Mouse (Mus musculus) hindbrain, embryonic 12.5 days (tissue): ENCODE results near the gene Herc1. TPM values are rescaled to one million over a fixed set of nuclear protein-coding genes. Genes with fewer than 3 reads are reported as not detected.
"Not testable (repeated sequence)": the region's sequence is repeated elsewhere in the genome, so short reads cannot be mapped to it uniquely, and the experiment has no call there.

ENCODE experiments used
- ATAC-seq: fragments of 200-750 bp; cut with Nextera tagmentation; 2 replicates; pipeline ENCODE4 v1.8.0; 2017; ENCODE audit warnings: moderate TSS enrichment; ENCODE audit not compliant: low FRiP score
- H3K27ac ChIP-seq: fragments of 300-500 bp; sonication (generic); 2 replicates; pipeline ENCODE4 v1.5.1; 2016; ENCODE audit warnings: mild to moderate bottlenecking
- H3K27me3 ChIP-seq: fragments of 300-500 bp; sonication (generic); 2 replicates; pipeline ENCODE4 v1.6.1; 2016; ENCODE audit warnings: mild to moderate bottlenecking
- H3K36me3 ChIP-seq: fragments of 300-500 bp; sonication (generic); 2 replicates; pipeline ENCODE4 v1.6.1; 2016; ENCODE audit warnings: mild to moderate bottlenecking
- H3K4me1 ChIP-seq: fragments of 300-500 bp; sonication (generic); 2 replicates; pipeline ENCODE4 v1.6.1; 2016
- H3K4me2 ChIP-seq: fragments of 300-500 bp; sonication (generic); replicated peaks from 2 replicates; pipeline ENCODE4 v1.6.1; 2016; ENCODE audit warnings: mild to moderate bottlenecking
- H3K4me3 ChIP-seq: fragments of 300-500 bp; sonication (generic); 2 replicates; pipeline ENCODE4 v1.5.1; 2016; ENCODE audit warnings: mild to moderate bottlenecking
- H3K9ac ChIP-seq: fragments of 300-500 bp; sonication (generic); 2 replicates; pipeline ENCODE4 v1.6.1; 2016; ENCODE audit warnings: mild to moderate bottlenecking, moderate library complexity
- H3K9me3 ChIP-seq: fragments of 300-500 bp; sonication (generic); replicated peaks from 2 replicates; pipeline ENCODE4 v1.6.1; 2016; ENCODE audit warnings: mild to moderate bottlenecking
- WGBS: fragments of 180-500 bp; shearing (Covaris S2); methylation state at CpG from one replicate; pipeline ENCODE4 v1.1.7; 2016; 5-methylcytosine and 5-hydroxymethylcytosine counted together
- polyA plus RNA-seq: library from polyadenylated mRNA; unstranded; fragments of >200 nt; fragmentation: Nextera tagmentation; extraction: Ambion mirVana; gene quantifications from 2 replicates; pipeline ENCODE4 v1.2.1, GENCODE M21; 2016

Herc1 gene
- polyA plus RNA-seq, 1 experiment from 2014 or later: 48.6 TPM

DNA sequence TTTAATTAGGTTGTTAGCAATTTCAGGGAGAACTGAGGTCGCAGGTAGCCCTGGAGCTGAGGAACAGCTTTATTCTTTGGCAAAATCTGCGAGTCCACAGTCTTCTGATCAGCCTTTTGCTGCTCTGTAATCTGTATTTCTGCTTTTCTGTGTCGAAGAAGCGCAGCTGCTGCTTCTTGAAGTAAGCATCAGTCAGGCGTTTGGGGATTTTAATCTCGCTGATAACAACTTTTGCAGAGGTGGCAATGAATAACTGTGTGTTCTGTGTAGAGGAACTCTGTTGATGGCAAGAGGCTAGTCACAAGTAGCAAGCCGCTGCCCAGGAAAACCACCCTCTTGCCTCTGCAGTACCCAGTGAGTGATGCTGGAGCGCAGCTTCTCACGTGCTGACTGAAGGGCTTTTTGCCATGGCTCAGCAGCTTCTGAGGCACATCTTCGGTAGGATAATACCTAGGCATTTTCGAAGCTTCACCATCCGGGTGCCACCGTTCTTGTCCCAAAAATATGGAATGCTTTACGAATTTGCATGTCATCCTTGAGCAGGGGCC, 10.0 kb downstream of the Herc1 start:
- no peak for ATAC-seq
- 87% methylated on average over 14 of the region's 14 CpGs for WGBS
- Histone ChIP-seq H3K4me2 (no peak overlapping the region), H3K36me3 (no peaks in the 10 kb centered on the region), H3K9ac (no peak overlapping the region), H3K4me1 (no peaks in the 10 kb centered on the region), H3K27ac (no peak overlapping the region), H3K9me3 (no peaks in the 10 kb centered on the region), H3K4me3 (no peak overlapping the region), H3K27me3 (no peaks in the 10 kb centered on the region)

GRCm38 (mm10) chr9:66368890-66369433, 18.7 kb downstream of the Herc1 start:
- Histone ChIP-seq H3K4me2 (no peak overlapping the region), H3K27ac (no peak overlapping the region), H3K36me3 (peaks cover 16% of the 10 kb centered on the region), H3K9ac (no peak overlapping the region), H3K4me3 (no peak overlapping the region), H3K9me3 (no peaks in the 10 kb centered on the region), H3K4me1 (0 out of 2 replicates have a peak, but pooled peaks cover 2% of the 10 kb centered on the region), H3K27me3 (no peaks in the 10 kb centered on the region)
- WGBS: 79% methylated on average over 4 of the region's 4 CpGs
- no peak for ATAC-seq

DNA sequence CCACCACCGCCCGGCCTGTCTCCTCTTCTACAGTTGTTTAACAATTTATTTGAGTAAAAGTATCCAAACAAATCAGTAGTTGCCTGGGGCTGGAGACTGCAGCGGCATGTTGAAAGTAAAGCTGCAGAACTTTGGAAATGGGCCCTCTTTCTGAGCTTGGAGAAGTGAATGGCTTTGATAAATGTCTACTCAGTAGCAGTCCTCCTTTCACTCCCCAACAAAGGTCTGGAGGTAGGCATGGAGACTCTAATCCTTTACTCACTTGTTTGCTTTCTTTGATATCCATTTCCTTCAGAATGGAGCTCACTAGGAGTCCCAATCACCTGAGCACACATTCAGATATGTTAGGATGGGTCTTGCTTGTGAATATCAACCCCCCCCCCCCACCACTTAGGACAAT, 20.1 kb downstream of the Herc1 start:
- no peak overlapping the region for H3K4me2 ChIP-seq
- 0 out of 2 replicates have a peak, but pooled peaks cover 2% of the 10 kb centered on the region for H3K4me1 ChIP-seq
- H3K27me3 ChIP-seq: no peaks in the 10 kb centered on the region
- no peak for ATAC-seq
- no peak overlapping the region for H3K9ac ChIP-seq
- 95% methylated on average over 3 of the region's 3 CpGs for WGBS
- no peak overlapping the region for H3K4me3 ChIP-seq
- no peaks in the 10 kb centered on the region for H3K9me3 ChIP-seq
- peaks cover 16% of the 10 kb centered on the region for H3K36me3 ChIP-seq
- H3K27ac ChIP-seq: no peak overlapping the region

DNA sequence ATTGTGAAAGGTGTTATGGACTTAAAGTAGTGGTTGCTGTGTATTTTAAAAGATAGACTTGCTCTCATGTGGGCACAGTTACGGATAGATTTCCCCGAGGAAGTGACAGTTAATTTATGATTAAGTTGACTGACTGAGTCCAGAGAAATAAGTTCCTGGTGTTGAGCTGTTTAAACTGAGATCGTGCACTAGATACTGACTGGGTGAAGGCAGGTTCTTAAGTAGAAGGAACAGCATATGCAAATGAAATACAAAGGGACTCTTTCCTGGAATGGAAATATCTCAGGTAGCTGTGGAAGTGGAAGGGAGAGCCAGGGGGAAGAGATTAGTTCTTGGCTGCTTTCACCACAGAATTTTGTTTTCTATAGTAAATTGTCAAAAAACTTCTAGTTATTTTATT, 20.6 kb downstream of the Herc1 start:
- Histone ChIP-seq H3K4me2 (no peak overlapping the region), H3K27ac (no peak overlapping the region), H3K9ac (no peak overlapping the region), H3K36me3 (peaks cover 16% of the 10 kb centered on the region), H3K4me3 (no peak overlapping the region), H3K9me3 (no peaks in the 10 kb centered on the region), H3K4me1 (0 out of 2 replicates have a peak, but pooled peaks cover 2% of the 10 kb centered on the region), H3K27me3 (no peaks in the 10 kb centered on the region)
- ATAC-seq: no peak
- WGBS: 80% methylated on average over 3 of the region's 3 CpGs

GRCm38 (mm10) chr9:66373432-66373831, 23.2 kb downstream of the Herc1 start:
- peaks cover 16% of the 10 kb centered on the region for H3K36me3 ChIP-seq
- no peak for ATAC-seq
- H3K27ac ChIP-seq: no peak overlapping the region
- no peak overlapping the region for H3K9ac ChIP-seq
- no peaks in the 10 kb centered on the region for H3K9me3 ChIP-seq
- H3K4me3 ChIP-seq: no peak overlapping the region
- H3K4me1 ChIP-seq: 0 out of 2 replicates have a peak, but pooled peaks cover 2% of the 10 kb centered on the region
- WGBS: 87% methylated on average over 3 of the region's 3 CpGs
- H3K27me3 ChIP-seq: no peaks in the 10 kb centered on the region
- H3K4me2 ChIP-seq: no peak overlapping the region

- no peak overlapping the region for H3K4me2 ChIP-seq
- no peak overlapping the region for H3K4me3 ChIP-seq
- H3K4me1 ChIP-seq: no peaks in the 10 kb centered on the region
- H3K9me3 ChIP-seq: no peaks in the 10 kb centered on the region
- ATAC-seq: no peak
- peaks cover 16% of the 10 kb centered on the region for H3K36me3 ChIP-seq
- no peaks in the 10 kb centered on the region for H3K27me3 ChIP-seq
- no peak overlapping the region for H3K9ac ChIP-seq
- H3K27ac ChIP-seq: no peak overlapping the region
Observed at GRCm38 (mm10) chr9:66374495-66375478, 24.5 kb downstream of the Herc1 start.

GRCm38 (mm10) chr9:66383417-66383816, 33.2 kb downstream of the Herc1 start:
- no peaks in the 10 kb centered on the region for H3K4me1 ChIP-seq
- peaks cover 10% of the 10 kb centered on the region; the same call in 1 of the 2 replicates for H3K36me3 ChIP-seq
- ATAC-seq: no peak
- no peaks in the 10 kb centered on the region for H3K27me3 ChIP-seq
- H3K4me3 ChIP-seq: no peak overlapping the region
- H3K27ac ChIP-seq: no peak overlapping the region
- H3K4me2 ChIP-seq: no peak overlapping the region
- H3K9ac ChIP-seq: no peak overlapping the region
- 96% methylated on average over 3 of the region's 3 CpGs for WGBS
- H3K9me3 ChIP-seq: no peaks in the 10 kb centered on the region

- ATAC-seq, H3K9me3 ChIP-seq, H3K9ac ChIP-seq, H3K4me1 ChIP-seq, H3K4me2 ChIP-seq, H3K4me3 ChIP-seq, H3K27me3 ChIP-seq, H3K27ac ChIP-seq: not testable (repeated sequence)
- 90% methylated on average over 2 of the region's 2 CpGs for WGBS
- peaks cover 32% of the 10 kb centered on the region for H3K36me3 ChIP-seq
Observed at GRCm38 (mm10) chr9:66390338-66390737, 40.1 kb downstream of the Herc1 start.

- Histone ChIP-seq H3K4me2 (no peak overlapping the region), H3K9me3 (no peaks in the 10 kb centered on the region), H3K27ac (no peak overlapping the region), H3K4me1 (no peaks in the 10 kb centered on the region), H3K36me3 (peaks cover 33% of the 10 kb centered on the region), H3K27me3 (no peaks in the 10 kb centered on the region), H3K9ac (no peak overlapping the region), H3K4me3 (no peak overlapping the region)
- ATAC-seq: no peak
- WGBS: 91% methylated on average over 5 of the region's 5 CpGs
Observed at GRCm38 (mm10) chr9:66393304-66393703, 43.1 kb downstream of the Herc1 start.

DNA sequence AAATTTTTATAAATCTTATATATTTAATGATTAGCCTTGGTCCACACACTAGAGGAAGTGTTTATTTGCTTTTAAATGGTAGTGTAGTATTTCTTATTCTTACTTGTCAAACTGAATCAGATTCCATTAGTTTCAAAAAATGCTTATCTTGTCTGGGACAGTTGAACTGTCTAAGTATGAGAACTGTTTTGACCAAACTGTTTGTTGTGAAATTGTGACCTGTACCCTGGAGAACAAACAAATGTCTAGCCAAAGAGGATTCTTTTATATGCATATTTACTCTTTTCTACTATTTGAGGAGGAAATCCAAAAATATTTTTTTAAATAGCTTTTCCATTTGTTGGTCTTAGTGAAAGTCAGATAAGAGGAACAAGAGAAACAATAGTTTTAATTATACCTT, 73.2 kb downstream of the Herc1 start:
- H3K27me3 ChIP-seq: no peaks in the 10 kb centered on the region
- H3K4me3 ChIP-seq: no peak overlapping the region
- H3K4me1 ChIP-seq: no peaks in the 10 kb centered on the region
- H3K9me3 ChIP-seq: no peaks in the 10 kb centered on the region
- H3K9ac ChIP-seq: no peak overlapping the region
- H3K27ac ChIP-seq: no peak overlapping the region
- no peak overlapping the region for H3K4me2 ChIP-seq
- no peak for ATAC-seq
- H3K36me3 ChIP-seq: peaks cover 8% of the 10 kb centered on the region

- Histone ChIP-seq H3K27ac (no peak overlapping the region), H3K4me2 (no peak overlapping the region), H3K4me3 (no peak overlapping the region), H3K36me3 (peaks cover 37% of the 10 kb centered on the region), H3K9me3 (no peaks in the 10 kb centered on the region), H3K27me3 (no peaks in the 10 kb centered on the region), H3K9ac (no peak overlapping the region), H3K4me1 (no peaks in the 10 kb centered on the region)
- 96% methylated on average over 8 of the region's 8 CpGs for WGBS
- ATAC-seq: no peak
Observed at GRCm38 (mm10) chr9:66440007-66440406, 89.8 kb downstream of the Herc1 start.

- Histone ChIP-seq H3K27me3 (no peaks in the 10 kb centered on the region), H3K4me3 (no peak overlapping the region), H3K4me2 (no peak overlapping the region), H3K9me3 (no peaks in the 10 kb centered on the region), H3K27ac (no peak overlapping the region), H3K4me1 (no peaks in the 10 kb centered on the region), H3K9ac (no peak overlapping the region), H3K36me3 (peaks cover 45% of the 10 kb centered on the region)
- 83% methylated on average over 5 of the region's 5 CpGs for WGBS
- no peak for ATAC-seq
Observed at GRCm38 (mm10) chr9:66448253-66448652, 98.0 kb downstream of the Herc1 start.
